Mouse (Mus musculus) spleen, postnatal 14 days (tissue): Measurements from ENCODE around the gene Sec31b.
A peak's percentile ranks its signal among the peaks of the same experiment; 100 is the strongest.

Experiments
- DNase-seq, 2 experiments: peaks; one replicate each; pipeline ENCODE4 v3.0.0; 2021 to 2022; ENCODE audit warnings: low spot score in 2 of 2

The Sec31b gene

GRCm38 (mm10) chr19:44475268-44475667, 70.4 kb downstream of the Sec31b start:
- DNase-seq: no peak

- peak; percentile 45 to 76 for DNase-seq
Observed at GRCm38 (mm10) chr19:44474158-44474557, 71.5 kb downstream of the Sec31b start.
